Mouse (Mus musculus) cortical plate, adult 2 months (tissue): ENCODE measurements around the gene Bmpr2.
A peak's percentile ranks its signal among the peaks of the same experiment; 100 is the strongest.

Source experiments
- CTCF ChIP-seq: fragments of 200-500 bp; IDR thresholded peaks from 2 replicates; pipeline ENCODE4 v1.5.1; 2011; ENCODE audit warnings: mild to moderate bottlenecking, control low read depth, low read length; ENCODE audit not compliant: insufficient read depth; ENCODE audit errors: extremely low read depth
- POLR2A ChIP-seq: fragments of 200-500 bp; IDR thresholded peaks from 2 replicates; pipeline ENCODE4 v1.6.1; 2011; ENCODE audit warnings: mild to moderate bottlenecking, low read length, control low read depth; ENCODE audit not compliant: insufficient read depth; ENCODE audit errors: extremely low read depth

GRCm38 (mm10) chr1:59762651-59763163 is 493 bp upstream of the Bmpr2 start:
- TF ChIP-seq CTCF (no peak), POLR2A (peak; percentile 66; the same call in 1 of the 2 replicates)
